Mouse (Mus musculus): ENCODE measurements around the gene Cd44.

The Cd44 gene

GRCm38 (mm10) chr2:102913833-102914545, 12.5 kb upstream of the Cd44 start:
- no peak for DNase-seq (ENCODE audit: low read depth, low spot score)

GRCm38 (mm10) chr2:102912951-102913350, 11.5 kb upstream of the Cd44 start:
- no peak for DNase-seq (ENCODE audit: low read depth, low spot score)

- DNase-seq (ENCODE audit: low read depth, low spot score) = no peak
These were observed 11.0 kb upstream of the Cd44 start for GRCm38 (mm10) chr2:102912469-102912868.

GRCm38 (mm10) chr2:102909403-102909802, 7.9 kb upstream of the Cd44 start:
- no peak for DNase-seq (ENCODE audit: low read depth, low spot score)

- DNase-seq (ENCODE audit: low read depth, low spot score) = no peak
These were observed 4.1 kb upstream of the Cd44 start for GRCm38 (mm10) chr2:102905604-102906003.

- DNase-seq (ENCODE audit: low read depth, low spot score) = no peak
These were observed 361 bp upstream of the Cd44 start for GRCm38 (mm10) chr2:102901828-102902223.

- no peak for DNase-seq (ENCODE audit: low read depth, low spot score)
These were observed 1.2 kb downstream of the Cd44 start for GRCm38 (mm10) chr2:102900230-102900721.

- no peak for DNase-seq (ENCODE audit: low read depth, low spot score)
These were observed 2.2 kb downstream of the Cd44 start for GRCm38 (mm10) chr2:102899238-102899637.

- no peak for DNase-seq (ENCODE audit: low read depth, low spot score)
These were observed 2.9 kb downstream of the Cd44 start for GRCm38 (mm10) chr2:102898585-102898984.

- no peak for DNase-seq (ENCODE audit: low read depth, low spot score)
These were observed 5.3 kb downstream of the Cd44 start for GRCm38 (mm10) chr2:102896154-102896553.

GRCm38 (mm10) chr2:102895197-102895596, 6.3 kb downstream of the Cd44 start:
- DNase-seq (ENCODE audit: low read depth, low spot score) = no peak

GRCm38 (mm10) chr2:102894785-102895184, 6.7 kb downstream of the Cd44 start:
- no peak for DNase-seq (ENCODE audit: low read depth, low spot score)

GRCm38 (mm10) chr2:102888688-102889225, 12.7 kb downstream of the Cd44 start:
- peak; percentile 84 for DNase-seq (ENCODE audit: low read depth, low spot score)

- no peak for DNase-seq (ENCODE audit: low read depth, low spot score)
These were observed 14.3 kb downstream of the Cd44 start for GRCm38 (mm10) chr2:102887137-102887536.

- no peak for DNase-seq (ENCODE audit: low read depth, low spot score)
These were observed 15.0 kb downstream of the Cd44 start for GRCm38 (mm10) chr2:102886306-102886935.

GRCm38 (mm10) chr2:102882597-102883272, 18.7 kb downstream of the Cd44 start:
- DNase-seq (ENCODE audit: low read depth, low spot score) = no peak

- DNase-seq (ENCODE audit: low read depth, low spot score) = no peak
These were observed 19.4 kb downstream of the Cd44 start for GRCm38 (mm10) chr2:102882004-102882588.

GRCm38 (mm10) chr2:102878513-102878912, 23.0 kb downstream of the Cd44 start:
- no peak for DNase-seq (ENCODE audit: low read depth, low spot score)

- DNase-seq (ENCODE audit: low read depth, low spot score) = no peak
These were observed 24.0 kb downstream of the Cd44 start for GRCm38 (mm10) chr2:102877463-102877862.

GRCm38 (mm10) chr2:102876141-102876540, 25.3 kb downstream of the Cd44 start:
- no peak for DNase-seq (ENCODE audit: low read depth, low spot score)

GRCm38 (mm10) chr2:102873848-102874247, 27.6 kb downstream of the Cd44 start:
- peak; percentile 35 for DNase-seq (ENCODE audit: low read depth, low spot score)

GRCm38 (mm10) chr2:102873194-102873593, 28.3 kb downstream of the Cd44 start:
- DNase-seq (ENCODE audit: low read depth, low spot score) = no peak
